Mouse (Mus musculus) hindbrain, postnatal 0 days (tissue): ENCODE data around the gene Capn7. TPM values are rescaled to one million over a fixed set of nuclear protein-coding genes. Genes with fewer than 3 reads are reported as not detected.
A peak's percentile ranks its signal among the peaks of the same experiment; 100 is the strongest.

Experiments used
- ATAC-seq: fragments of 200-750 bp; cut with Nextera tagmentation; 2 replicates; pipeline ENCODE4 v1.8.0; 2017; ENCODE audit warnings: mild to moderate bottlenecking, moderate TSS enrichment, moderate library complexity
- DNase-seq: peaks from one replicate; pipeline ENCODE4 v3.0.0-alpha.2; 2015; ENCODE audit warnings: low spot score
- H3K27ac ChIP-seq: fragments of 300-500 bp; sonication (generic); 2 replicates; pipeline ENCODE4 v1.5.1; 2014; ENCODE audit warnings: mild to moderate bottlenecking
- H3K27me3 ChIP-seq: fragments of 300-500 bp; sonication (generic); 2 replicates; pipeline ENCODE4 v1.6.1; 2014; ENCODE audit warnings: low read length, mixed read lengths; ENCODE audit not compliant: insufficient read depth
- H3K36me3 ChIP-seq: fragments of 300-500 bp; sonication (generic); 2 replicates; pipeline ENCODE4 v1.6.1; 2014; ENCODE audit warnings: low read length, mixed read lengths; ENCODE audit not compliant: insufficient read depth
- H3K4me1 ChIP-seq: fragments of 300-500 bp; sonication (generic); 2 replicates; pipeline ENCODE4 v1.6.1; 2014; ENCODE audit warnings: antibody characterized with exemption, low read length, mixed read lengths; ENCODE audit not compliant: insufficient read depth
- H3K4me2 ChIP-seq: fragments of 300-500 bp; sonication (generic); 2 replicates; pipeline ENCODE4 v1.6.1; 2014; ENCODE audit warnings: low read depth, mild to moderate bottlenecking, low read length, moderate library complexity, mixed read lengths
- H3K4me3 ChIP-seq: fragments of 300-500 bp; sonication (generic); 2 replicates; pipeline ENCODE4 v1.5.1; 2014; ENCODE audit warnings: low read length
- H3K9ac ChIP-seq: fragments of 300-500 bp; sonication (generic); replicated peaks from 2 replicates; pipeline ENCODE4 v1.6.1; 2014; ENCODE audit warnings: mild to moderate bottlenecking, low read length, moderate library complexity, mixed read lengths
- H3K9me3 ChIP-seq: fragments of 300-500 bp; sonication (generic); 2 replicates; pipeline ENCODE4 v1.6.1; 2016; ENCODE audit warnings: low read length, mixed read lengths
- CTCF ChIP-seq: IDR thresholded peaks from 2 replicates; pipeline ENCODE4 v1.5.1; 2016; ENCODE audit warnings: antibody characterized with exemption, control low read depth, low read depth
- WGBS: fragments of 180-500 bp; shearing (Covaris S2); extraction: QIAGEN DNeasy Blood & Tissue Kit; methylation state at CpG from one replicate; pipeline ENCODE4 v1.1.7; 2014; 5-methylcytosine and 5-hydroxymethylcytosine counted together
- polyA plus RNA-seq: library from polyadenylated mRNA; unstranded; fragments of >200 nt; fragmentation: Nextera tagmentation; extraction: Ambion mirVana; gene quantifications from 2 replicates; pipeline ENCODE4 v1.2.1, GENCODE M21; 2015
- total RNA-seq: library from RNA; depleted of rRNA; stranded (reverse); fragments of >200 nt; gene quantifications from 2 replicates; pipeline ENCODE4 v1.2.3, GENCODE M21; 2014; rRNA removed

The Capn7 gene
- total RNA-seq (46.8 and 48.2 TPM in 2 replicates), polyA plus RNA-seq (50.4 and 50.5 TPM in 2 replicates)

GRCm38 (mm10) chr14:31336369-31337155, at the start of gene Capn7:
Gene Capn7, plus strand, starts transcription at chr14:31336638.
- H3K9ac ChIP-seq: peak within 1 kb of the TSS; percentile 86
- ATAC-seq (peak; percentile 98), DNase-seq (peak; percentile 100)
- H3K4me1 ChIP-seq: peaks cover 8% of the 10 kb centered on the region; the same call in 1 of the 2 replicates
- no peaks in the 10 kb centered on the region for H3K9me3 ChIP-seq
- H3K27ac ChIP-seq: peak within 1 kb of the TSS; percentile 97
- H3K4me3 ChIP-seq: peak within 1 kb of the TSS; percentile 84
- peak; percentile 49 for TF ChIP-seq CTCF
- H3K27me3 ChIP-seq: no peaks in the 10 kb centered on the region
- H3K4me2 ChIP-seq: peak within 1 kb of the TSS; percentile 60
- WGBS: 1% methylated on average over 77 of the region's 78 CpGs
- no peaks in the 10 kb centered on the region for H3K36me3 ChIP-seq

- H3K9me3 ChIP-seq: no peaks in the 10 kb centered on the region
- H3K27ac ChIP-seq: no peak overlapping the region
- no peak for DNase-seq
- H3K4me1 ChIP-seq: no peaks in the 10 kb centered on the region
- no peak overlapping the region for H3K9ac ChIP-seq
- WGBS: 36% methylated on average over 3 of the region's 3 CpGs
- H3K27me3 ChIP-seq: no peaks in the 10 kb centered on the region
- no peak overlapping the region for H3K4me2 ChIP-seq
- H3K4me3 ChIP-seq: no peak overlapping the region
- TF ChIP-seq CTCF: no peak
- no peaks in the 10 kb centered on the region for H3K36me3 ChIP-seq
- no peak for ATAC-seq
Measured at GRCm38 (mm10) chr14:31313192-31313591, 23.2 kb upstream of the Capn7 start.

DNA sequence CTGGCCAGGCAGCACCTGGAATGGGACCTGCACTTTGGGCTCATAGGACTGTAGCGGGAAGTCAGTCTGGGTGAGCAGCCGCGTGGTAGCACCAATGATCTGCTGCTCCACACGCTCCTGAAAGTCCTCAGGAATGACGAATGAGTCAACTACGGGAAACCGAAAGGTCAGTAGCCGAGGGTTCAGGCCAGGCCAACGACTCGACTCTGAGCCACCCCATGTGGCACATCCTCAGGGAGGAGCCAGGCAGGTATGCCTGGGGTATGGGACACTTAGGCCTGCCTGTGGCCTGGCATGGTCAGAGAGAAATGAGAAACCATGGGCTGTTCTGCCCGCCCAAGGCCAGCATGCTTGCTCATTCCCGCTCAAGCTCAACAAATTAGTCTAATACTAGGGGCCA, 19.8 kb upstream of the Capn7 start:
- TF ChIP-seq CTCF: no peak
- no peak for DNase-seq
- Histone ChIP-seq H3K9ac (no peak overlapping the region), H3K27me3 (no peaks in the 10 kb centered on the region), H3K36me3 (no peaks in the 10 kb centered on the region), H3K27ac (no peak overlapping the region), H3K4me2 (no peak overlapping the region), H3K9me3 (no peaks in the 10 kb centered on the region), H3K4me1 (no peaks in the 10 kb centered on the region), H3K4me3 (no peak overlapping the region)
- no peak for ATAC-seq
- WGBS: 85% methylated on average over 12 of the region's 12 CpGs

GRCm38 (mm10) chr14:31317754-31318153, 18.7 kb upstream of the Capn7 start:
- Histone ChIP-seq H3K4me2 (no peak overlapping the region), H3K36me3 (no peaks in the 10 kb centered on the region), H3K9ac (no peak overlapping the region), H3K9me3 (no peaks in the 10 kb centered on the region), H3K4me1 (no peaks in the 10 kb centered on the region), H3K27ac (no peak overlapping the region), H3K27me3 (no peaks in the 10 kb centered on the region), H3K4me3 (no peak overlapping the region)
- ATAC-seq (no peak), DNase-seq (no peak)
- 73% methylated on average over 3 of the region's 3 CpGs for WGBS
- TF ChIP-seq CTCF: no peak

DNA sequence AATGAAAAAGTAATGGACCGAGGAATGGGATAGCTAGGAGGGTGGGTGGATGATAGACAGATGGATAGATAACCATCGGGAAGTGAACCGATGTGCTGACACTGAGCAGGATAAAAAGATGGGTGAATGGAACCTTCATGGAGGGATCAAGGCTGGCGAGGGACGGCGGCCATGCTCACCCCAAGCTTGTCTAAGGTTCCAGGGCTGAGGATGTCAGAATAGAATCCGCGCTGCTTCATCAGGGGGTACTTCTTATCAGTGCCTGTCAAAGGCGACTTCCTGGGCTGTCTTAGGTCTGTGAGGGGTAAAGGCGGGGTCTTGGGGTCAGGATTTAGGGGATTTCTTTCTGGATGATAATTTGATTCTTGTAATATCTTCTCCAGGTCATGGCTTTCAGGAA, 16.9 kb upstream of the Capn7 start:
- no peak for ATAC-seq
- 90% methylated on average over 10 of the region's 10 CpGs for WGBS
- no peaks in the 10 kb centered on the region for H3K9me3 ChIP-seq
- no peaks in the 10 kb centered on the region for H3K36me3 ChIP-seq
- no peak overlapping the region for H3K27ac ChIP-seq
- H3K27me3 ChIP-seq: no peaks in the 10 kb centered on the region
- H3K9ac ChIP-seq: no peak overlapping the region
- no peak overlapping the region for H3K4me3 ChIP-seq
- H3K4me2 ChIP-seq: no peak overlapping the region
- DNase-seq: no peak
- H3K4me1 ChIP-seq: no peaks in the 10 kb centered on the region
- TF ChIP-seq CTCF: no peak

DNA sequence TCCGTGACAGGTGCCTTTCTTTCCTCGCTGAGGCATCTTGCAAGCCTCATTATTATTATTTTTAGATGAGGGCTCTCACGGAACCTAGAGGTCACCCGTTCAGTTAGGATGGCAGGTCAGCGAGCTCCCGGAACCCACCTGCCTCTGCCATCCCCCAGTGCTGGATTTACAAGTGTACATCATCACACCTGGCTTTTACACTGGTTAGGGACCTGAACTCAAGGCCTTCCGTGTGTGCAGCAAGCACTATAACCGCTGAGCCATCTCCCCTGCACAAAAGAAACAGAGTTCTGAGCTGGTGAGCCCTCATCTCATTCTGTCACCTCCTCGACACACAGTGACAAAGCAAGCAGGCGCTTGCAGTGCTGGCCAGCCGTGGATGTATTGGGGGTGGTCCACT, 15.3 kb upstream of the Capn7 start:
- Histone ChIP-seq H3K4me2 (no peak overlapping the region), H3K9ac (no peak overlapping the region), H3K4me3 (no peak overlapping the region), H3K27ac (no peak overlapping the region), H3K9me3 (no peaks in the 10 kb centered on the region), H3K27me3 (no peaks in the 10 kb centered on the region), H3K4me1 (no peaks in the 10 kb centered on the region), H3K36me3 (no peaks in the 10 kb centered on the region)
- ATAC-seq (no peak), DNase-seq (no peak)
- TF ChIP-seq CTCF: no peak
- WGBS: 89% methylated on average over 11 of the region's 11 CpGs

DNA sequence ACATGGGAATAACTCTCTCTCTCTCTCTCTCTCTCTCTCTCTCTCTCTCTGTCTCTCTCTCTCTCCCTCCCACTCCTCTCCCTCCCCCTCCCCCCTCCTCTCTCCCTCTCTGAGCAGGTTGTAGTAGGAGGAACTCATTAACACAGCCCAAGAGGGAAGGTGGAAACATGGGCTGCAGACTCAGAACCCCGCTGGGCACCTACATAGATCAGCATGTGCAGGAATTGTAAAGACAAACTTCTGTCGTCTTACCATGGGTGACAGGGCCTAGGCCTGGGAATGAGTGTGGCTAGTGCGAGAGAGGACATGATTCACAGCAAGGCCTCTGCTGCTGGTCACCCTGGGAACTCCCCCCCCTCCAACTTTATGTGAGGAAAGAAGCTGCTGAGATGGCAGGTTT, 14.2 kb upstream of the Capn7 start:
- no peak overlapping the region for H3K4me3 ChIP-seq
- H3K27ac ChIP-seq: no peak overlapping the region
- H3K9me3 ChIP-seq: no peaks in the 10 kb centered on the region
- no peak overlapping the region for H3K9ac ChIP-seq
- H3K36me3 ChIP-seq: no peaks in the 10 kb centered on the region
- no peaks in the 10 kb centered on the region for H3K27me3 ChIP-seq
- WGBS: 91% methylated on average over 3 of the region's 3 CpGs
- H3K4me1 ChIP-seq: no peaks in the 10 kb centered on the region
- TF ChIP-seq CTCF: no peak
- H3K4me2 ChIP-seq: no peak overlapping the region
- ATAC-seq (no peak), DNase-seq (no peak)
